Mouse (Mus musculus) spleen, adult 2 months (tissue): Measurements from ENCODE around the gene Wwox.

Source experiments
- CTCF ChIP-seq: fragments of 200-500 bp; IDR thresholded peaks from 2 replicates; pipeline ENCODE4 v1.5.1; 2011; ENCODE audit warnings: mild to moderate bottlenecking, inconsistent platforms; ENCODE audit not compliant: insufficient read depth, insufficient read length, insufficient replicate concordance; ENCODE audit errors: extremely low read depth
- POLR2A ChIP-seq: fragments of 200-500 bp; IDR thresholded peaks from 2 replicates; pipeline ENCODE4 v1.6.1; 2011; ENCODE audit warnings: low read depth, low read length, inconsistent platforms

GRCm38 (mm10) chr8:114810470-114810869, 371.0 kb downstream of the Wwox start:
- TF ChIP-seq CTCF (no peak), POLR2A (no peak)
